Mouse (Mus musculus) liver, embryonic 15.5 days (tissue): Measurements from ENCODE around the gene Emid1. TPM values are rescaled to one million over a fixed set of nuclear protein-coding genes. Genes with fewer than 3 reads are reported as not detected.

Experiments
- ATAC-seq: fragments of 200-750 bp; cut with Nextera tagmentation; 2 replicates; pipeline ENCODE4 v1.8.0; 2017; ENCODE audit warnings: moderate number of reproducible peaks, mild to moderate bottlenecking, moderate library complexity; ENCODE audit not compliant: insufficient read depth
- H3K27ac ChIP-seq: fragments of 300-500 bp; sonication (generic); replicated peaks from 2 replicates; pipeline ENCODE4 v1.5.1; 2015; ENCODE audit warnings: mild to moderate bottlenecking, inconsistent platforms
- H3K27me3 ChIP-seq: fragments of 300-500 bp; sonication (generic); 2 replicates; pipeline ENCODE4 v1.6.1; 2015; ENCODE audit warnings: mild to moderate bottlenecking, inconsistent platforms
- H3K36me3 ChIP-seq: fragments of 300-500 bp; sonication (generic); replicated peaks from 2 replicates; pipeline ENCODE4 v1.6.1; 2015; ENCODE audit warnings: moderate library complexity, mild to moderate bottlenecking, inconsistent platforms
- H3K4me1 ChIP-seq: fragments of 300-500 bp; sonication (generic); replicated peaks from 2 replicates; pipeline ENCODE4 v1.6.1; 2015; ENCODE audit warnings: inconsistent platforms
- H3K4me2 ChIP-seq: fragments of 300-500 bp; sonication (generic); 2 replicates; pipeline ENCODE4 v1.6.1; 2015; ENCODE audit warnings: moderate library complexity, mild to moderate bottlenecking, inconsistent platforms
- H3K4me3 ChIP-seq: fragments of 300-500 bp; sonication (generic); replicated peaks from 2 replicates; pipeline ENCODE4 v1.5.1; 2015; ENCODE audit warnings: mild to moderate bottlenecking, inconsistent platforms
- H3K9ac ChIP-seq: fragments of 300-500 bp; sonication (generic); 2 replicates; pipeline ENCODE4 v1.6.1; 2015; ENCODE audit warnings: moderate library complexity, mild to moderate bottlenecking, inconsistent platforms
- H3K9me3 ChIP-seq: fragments of 300-500 bp; sonication (generic); replicated peaks from 2 replicates; pipeline ENCODE4 v1.6.1; 2016; ENCODE audit warnings: inconsistent platforms
- WGBS: fragments of 180-500 bp; shearing (Covaris S2); methylation state at CpG from one replicate; pipeline ENCODE4 v1.1.7; 2015; ENCODE audit warnings: mixed read lengths; ENCODE audit not compliant: insufficient replicate concordance; 5-methylcytosine and 5-hydroxymethylcytosine counted together
- polyA plus RNA-seq: library from polyadenylated mRNA; unstranded; fragments of >200 nt; fragmentation: Nextera tagmentation; extraction: Ambion mirVana; gene quantifications from 2 replicates; pipeline ENCODE4 v1.2.1, GENCODE M21; 2015

Gene Emid1
- polyA plus RNA-seq, 1 experiment from 2014 or later, result 3.5 TPM

DNA sequence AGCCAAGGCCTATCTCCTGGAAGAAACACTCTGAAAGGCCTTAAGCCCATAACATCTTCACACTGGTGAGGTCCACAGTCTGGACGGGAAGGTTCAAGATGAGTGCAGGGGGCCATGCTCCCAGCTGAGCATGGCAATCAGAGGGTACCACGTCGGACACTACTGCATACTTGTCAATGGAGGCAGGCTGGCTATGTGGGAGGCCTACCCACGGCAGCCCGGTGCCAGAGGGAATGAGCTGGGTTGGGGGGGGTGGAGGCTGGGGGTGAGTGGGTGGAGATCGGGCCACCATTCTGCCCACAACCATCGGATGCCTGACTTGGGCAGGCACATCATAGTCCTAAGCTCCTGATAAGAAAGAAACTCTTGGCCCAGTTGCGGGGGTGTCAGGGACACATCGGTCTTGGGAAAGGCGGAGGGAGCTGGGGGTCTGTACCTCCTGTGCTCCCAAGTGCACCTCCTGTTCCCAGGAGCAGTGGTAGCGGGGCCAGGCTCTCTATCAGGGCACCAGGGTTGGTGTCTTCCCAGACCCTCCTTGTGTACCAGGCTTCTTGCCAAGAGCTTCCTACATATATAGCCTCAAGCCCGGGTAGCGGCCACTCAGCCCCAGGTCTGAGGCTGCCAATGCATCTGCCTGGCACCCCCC lies 89.1 kb downstream of the Emid1 start:
- ATAC-seq, result no peak
- WGBS, result 59% methylated on average over 13 of the region's 13 CpGs
- no peak overlapping the region for H3K4me3 ChIP-seq
- no peak overlapping the region for H3K27ac ChIP-seq
- peaks cover 7% of the 10 kb centered on the region for H3K36me3 ChIP-seq
- H3K27me3 ChIP-seq, result peaks cover 71% of the 10 kb centered on the region
- no peak overlapping the region for H3K9ac ChIP-seq
- H3K4me2 ChIP-seq, result no peak overlapping the region
- H3K4me1 ChIP-seq, result peaks cover 67% of the 10 kb centered on the region
- no peaks in the 10 kb centered on the region for H3K9me3 ChIP-seq

- Histone ChIP-seq H3K4me1 (peaks cover 72% of the 10 kb centered on the region), H3K4me2 (peak overlapping the region; percentile 71), H3K9ac (no peak overlapping the region), H3K27ac (no peak overlapping the region), H3K36me3 (0 out of 2 replicates have a peak, but pooled peaks cover 4% of the 10 kb centered on the region), H3K27me3 (peaks cover 78% of the 10 kb centered on the region), H3K4me3 (peak overlapping the region; percentile 47), H3K9me3 (no peaks in the 10 kb centered on the region)
- no peak for ATAC-seq
- 31% methylated on average over 13 of the region's 13 CpGs for WGBS
These were observed 89.7 kb downstream of the Emid1 start for GRCm38 (mm10) chr11:5062326-5062725.

DNA sequence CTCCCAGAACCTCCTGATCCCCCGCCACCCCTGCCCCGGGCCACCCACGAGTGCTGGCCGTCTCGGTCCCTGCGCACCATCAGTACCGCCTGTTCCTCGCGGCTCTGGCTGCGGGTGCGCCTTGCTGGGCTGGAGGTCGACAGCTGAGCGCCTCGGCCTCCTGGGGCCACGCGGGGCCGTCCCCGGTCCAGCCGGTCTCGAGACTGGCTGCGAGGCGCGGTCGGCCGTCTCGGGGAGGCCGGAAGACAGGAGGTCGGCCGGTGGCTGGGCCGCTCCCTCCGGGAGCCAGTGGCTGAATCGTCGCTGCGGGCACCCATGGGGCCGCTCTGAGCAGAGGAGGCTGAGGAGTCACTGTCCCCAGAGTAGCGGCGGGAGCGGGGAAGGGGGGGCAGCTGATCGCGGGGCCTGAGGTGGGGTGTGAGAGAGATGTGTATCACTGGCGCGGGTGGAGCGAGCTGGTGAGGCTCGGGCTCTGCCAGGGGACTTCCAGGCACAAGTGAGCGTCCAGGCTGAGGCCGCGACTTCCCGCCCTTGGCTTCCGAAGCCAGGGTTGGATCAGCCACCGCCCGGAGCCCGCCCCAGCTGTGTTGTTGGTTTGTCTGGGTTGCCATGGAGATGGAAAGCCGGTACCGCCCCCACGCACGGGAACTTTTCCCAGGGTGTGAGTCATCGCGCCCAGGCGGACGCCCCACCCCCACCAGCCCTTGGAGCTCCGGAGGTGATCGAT lies 90.5 kb downstream of the Emid1 start:
- H3K9me3 ChIP-seq, result no peaks in the 10 kb centered on the region
- WGBS, result 4% methylated on average over 62 of the region's 62 CpGs
- H3K36me3 ChIP-seq, result no peaks in the 10 kb centered on the region
- peak overlapping the region; percentile 47 for H3K4me3 ChIP-seq
- H3K9ac ChIP-seq, result peak overlapping the region; percentile 8; the same call in 1 of the 2 replicates
- peak overlapping the region; percentile 71 for H3K4me2 ChIP-seq
- H3K4me1 ChIP-seq, result peaks cover 68% of the 10 kb centered on the region
- ATAC-seq, result peak; percentile 29; the same call in 1 of the 2 replicates
- H3K27me3 ChIP-seq, result peaks cover 85% of the 10 kb centered on the region
- no peak overlapping the region for H3K27ac ChIP-seq

- no peak overlapping the region for H3K9ac ChIP-seq
- 57% methylated on average over 28 of the region's 28 CpGs for WGBS
- peak overlapping the region; percentile 47 for H3K4me3 ChIP-seq
- no peak overlapping the region for H3K27ac ChIP-seq
- peaks cover 92% of the 10 kb centered on the region for H3K27me3 ChIP-seq
- H3K4me2 ChIP-seq, result peak overlapping the region; percentile 71
- no peaks in the 10 kb centered on the region for H3K9me3 ChIP-seq
- H3K36me3 ChIP-seq, result no peaks in the 10 kb centered on the region
- ATAC-seq, result no peak
- H3K4me1 ChIP-seq, result peaks cover 68% of the 10 kb centered on the region
These were observed 91.2 kb downstream of the Emid1 start for GRCm38 (mm10) chr11:5060756-5061412.

DNA sequence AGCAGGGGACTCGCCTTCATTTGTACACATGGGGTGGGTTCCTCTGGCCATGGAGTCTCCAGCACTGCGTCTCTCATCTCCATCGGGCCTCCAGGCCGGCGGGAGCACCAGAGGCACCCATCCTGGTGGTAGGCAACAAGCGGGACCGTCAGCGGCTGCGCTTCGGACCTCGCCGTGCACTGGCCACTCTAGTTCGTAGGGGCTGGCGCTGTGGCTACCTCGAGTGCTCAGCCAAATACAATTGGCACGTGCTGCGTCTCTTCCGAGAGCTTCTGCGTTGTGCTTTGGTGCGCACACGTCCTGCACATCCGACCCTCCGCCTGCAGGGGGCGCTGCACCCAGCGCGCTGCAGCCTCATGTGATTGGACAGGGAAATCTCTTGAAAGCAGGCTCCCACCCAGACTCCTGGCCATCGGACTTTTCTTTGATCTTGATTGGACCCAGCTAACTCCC lies 92.3 kb downstream of the Emid1 start:
- H3K4me3 ChIP-seq, result no peak overlapping the region
- peaks cover 57% of the 10 kb centered on the region for H3K4me1 ChIP-seq
- no peak for ATAC-seq
- H3K9me3 ChIP-seq, result no peaks in the 10 kb centered on the region
- no peak overlapping the region for H3K27ac ChIP-seq
- no peak overlapping the region for H3K4me2 ChIP-seq
- H3K9ac ChIP-seq, result no peak overlapping the region
- H3K36me3 ChIP-seq, result no peaks in the 10 kb centered on the region
- peaks cover 100% of the 10 kb centered on the region for H3K27me3 ChIP-seq
- WGBS, result 10% methylated on average over 27 of the region's 27 CpGs

DNA sequence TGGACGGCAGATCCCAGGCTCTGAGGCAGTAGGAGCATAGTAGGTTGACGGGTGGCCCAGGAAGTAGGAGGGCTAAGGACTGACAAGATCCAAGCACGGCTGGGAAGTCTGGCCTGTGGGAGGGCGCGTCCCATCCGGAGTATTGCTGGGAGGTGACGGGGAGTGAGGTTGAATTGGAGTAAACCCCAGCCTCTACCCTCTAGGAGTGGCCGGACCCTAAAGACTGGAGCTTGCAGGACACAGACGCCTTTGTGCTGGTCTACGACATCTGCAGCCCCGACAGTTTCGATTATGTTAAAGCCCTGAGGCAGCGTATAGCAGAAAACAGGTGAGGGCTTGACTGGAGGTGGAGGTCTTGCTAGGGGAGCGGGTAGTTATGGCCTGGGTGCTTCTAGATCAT lies 92.8 kb downstream of the Emid1 start:
- Histone ChIP-seq H3K4me3 (no peak overlapping the region), H3K27ac (no peak overlapping the region), H3K9me3 (no peaks in the 10 kb centered on the region), H3K9ac (no peak overlapping the region), H3K4me1 (peaks cover 52% of the 10 kb centered on the region), H3K36me3 (no peaks in the 10 kb centered on the region), H3K27me3 (peaks cover 96% of the 10 kb centered on the region), H3K4me2 (no peak overlapping the region)
- 26% methylated on average over 14 of the region's 14 CpGs for WGBS
- ATAC-seq, result no peak

DNA sequence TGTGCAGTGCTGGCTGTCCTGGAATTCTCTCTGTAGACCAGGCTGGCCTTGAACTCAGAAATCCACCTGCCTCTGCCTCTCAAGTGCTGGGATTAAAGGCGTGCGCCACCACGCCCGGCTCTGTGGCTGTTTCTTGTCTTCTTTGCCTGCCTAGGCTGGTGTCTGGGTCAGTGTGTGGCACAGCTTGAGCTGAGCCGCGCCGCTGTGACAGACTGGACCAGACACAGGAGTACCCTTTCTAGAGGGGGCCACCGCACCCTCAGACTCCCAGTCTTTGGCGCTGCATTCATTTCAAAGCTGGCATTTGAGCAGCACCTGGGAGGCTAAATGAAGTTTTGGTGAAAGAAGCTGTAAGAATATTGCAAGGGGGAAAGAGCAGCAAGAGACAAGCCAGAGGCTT lies 93.3 kb downstream of the Emid1 start:
- Histone ChIP-seq H3K9me3 (no peaks in the 10 kb centered on the region), H3K4me3 (no peak overlapping the region), H3K4me1 (peaks cover 48% of the 10 kb centered on the region), H3K4me2 (no peak overlapping the region), H3K36me3 (no peaks in the 10 kb centered on the region), H3K27me3 (peaks cover 91% of the 10 kb centered on the region), H3K27ac (no peak overlapping the region), H3K9ac (no peak overlapping the region)
- ATAC-seq, result no peak
- 23% methylated on average over 9 of the region's 9 CpGs for WGBS

GRCm38 (mm10) chr11:5057856-5058641 lies 94.0 kb downstream of the Emid1 start, which contains the start of gene Rasl10a:
Rasl10a (plus strand) TSS chr11:5058128.
- Histone ChIP-seq H3K9ac (no peak within 1 kb of the TSS), H3K4me3 (peak within 1 kb of the TSS; percentile 50), H3K4me1 (peaks cover 44% of the 10 kb centered on the region), H3K27ac (no peak within 1 kb of the TSS), H3K36me3 (no peaks in the 10 kb centered on the region), H3K27me3 (peaks cover 84% of the 10 kb centered on the region), H3K9me3 (no peaks in the 10 kb centered on the region), H3K4me2 (peak within 1 kb of the TSS; percentile 70)
- WGBS, result 2% methylated on average over 77 of the region's 77 CpGs
- no peak for ATAC-seq

DNA sequence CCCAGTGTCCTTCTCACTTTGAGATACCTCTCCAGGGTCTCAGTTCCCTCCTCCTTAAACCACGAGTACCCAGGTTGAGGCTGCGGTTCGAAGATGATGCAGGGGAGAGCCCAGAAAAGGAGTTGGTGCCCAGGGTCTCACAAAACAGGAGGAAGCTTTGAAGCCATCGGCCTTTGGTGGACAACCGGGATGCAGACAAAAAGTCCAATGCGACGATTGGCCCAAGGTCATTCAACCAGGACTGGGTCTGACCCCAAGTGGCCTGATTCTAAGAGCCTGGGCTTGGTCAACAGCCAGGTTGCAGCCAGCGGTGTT lies 94.6 kb downstream of the Emid1 start:
- WGBS, result 18% methylated on average over 8 of the region's 8 CpGs
- H3K4me1 ChIP-seq, result peaks cover 38% of the 10 kb centered on the region

GRCm38 (mm10) chr11:5057064-5057463 lies 95.0 kb downstream of the Emid1 start:
- Histone ChIP-seq H3K4me1 (peaks cover 34% of the 10 kb centered on the region), H3K4me2 (no peak overlapping the region), H3K9me3 (no peaks in the 10 kb centered on the region), H3K36me3 (no peaks in the 10 kb centered on the region), H3K27ac (no peak overlapping the region), H3K9ac (no peak overlapping the region), H3K4me3 (no peak overlapping the region), H3K27me3 (peaks cover 74% of the 10 kb centered on the region)
- WGBS, result 59% methylated on average over 8 of the region's 8 CpGs
- ATAC-seq, result no peak

More for the DNA sequence above, 94.6 kb downstream of the Emid1 start:
- Histone ChIP-seq H3K4me2 (peak overlapping the region; percentile 70), H3K27me3 (peaks cover 78% of the 10 kb centered on the region), H3K36me3 (no peaks in the 10 kb centered on the region), H3K9me3 (no peaks in the 10 kb centered on the region), H3K9ac (no peak overlapping the region), H3K4me3 (peak overlapping the region; percentile 50), H3K27ac (no peak overlapping the region)
- no peak for ATAC-seq
